ENCODE assay signal across 15 mouse cellular contexts in the genomic region with DNA sequence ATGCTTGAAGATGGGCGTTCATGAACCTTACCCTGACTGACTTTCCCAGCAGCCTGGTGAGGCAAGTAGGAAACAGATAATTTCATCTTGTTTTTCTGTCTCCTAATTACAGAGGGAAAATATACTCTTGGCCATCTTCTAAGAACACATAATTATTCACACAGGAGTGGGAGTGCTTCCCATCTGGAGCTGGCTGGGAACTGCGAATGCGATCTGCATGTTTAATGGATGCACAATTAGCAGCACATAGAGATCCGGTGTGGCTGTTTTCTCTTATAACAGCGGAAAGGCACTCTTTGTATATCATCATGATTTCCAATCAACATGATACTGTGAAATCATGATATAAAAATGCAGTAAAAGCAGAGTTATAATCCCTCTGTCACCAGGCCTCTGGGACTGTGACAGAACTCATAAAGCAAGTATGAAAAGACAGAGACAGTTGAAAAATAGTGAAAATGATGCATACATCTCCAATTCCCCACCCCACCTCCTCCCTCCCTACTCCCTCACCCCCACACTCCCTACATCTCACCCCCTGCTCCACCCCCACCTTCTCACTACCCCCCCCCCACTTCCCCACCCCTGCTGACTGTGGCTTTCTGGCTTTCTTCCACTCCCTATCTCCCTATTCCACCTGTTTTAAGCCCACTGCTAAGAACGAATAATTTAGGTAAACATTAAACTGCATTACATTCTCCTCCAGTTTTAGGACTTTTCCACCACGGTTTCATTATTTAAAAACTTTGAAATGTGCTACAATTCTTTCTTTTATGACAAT. TPM values are rescaled to one million over a fixed set of nuclear protein-coding genes. Genes with fewer than 3 reads are reported as not detected.
DNase-seq lines count a peak whose midpoint lies in the region; ATAC-seq and TF ChIP-seq lines count a peak whose summit lies in the region.
"Had no signal": no experiment of that assay in that cellular context is flagged by ENCODE, and none has a peak within 500 bp of the region (broad histone marks: within the 10 kb centered on the region; RNA-seq: fewer than 3 reads in every experiment).

No protein-coding gene starts in this region.

- no peak overlapping the region for H3K4me2 ChIP-seq in hindbrain, embryonic 14.5 days (replicated peaks)
- H3K4me2 ChIP-seq: limb, embryonic 15.5 days; stomach, embryonic 15.5 days had no signal

- 52% methylated on average over 7 of the region's 7 CpGs for WGBS in hindbrain, embryonic 14.5 days
- WGBS in hindbrain, embryonic 10.5 days, result 81% methylated on average over 7 of the region's 7 CpGs

- no peaks in the 10 kb centered on the region for H3K9me3 ChIP-seq in hindbrain, embryonic 14.5 days (ENCODE audit: control insufficient read depth, low read length)
- no peaks in the 10 kb centered on the region for H3K9me3 ChIP-seq in hindbrain, embryonic 10.5 days
- H3K9me3 ChIP-seq: limb, embryonic 15.5 days; megakaryocyte, embryonic 14.5 days; stomach, embryonic 15.5 days had no signal

- no peak overlapping the region for H3K9ac ChIP-seq in hindbrain, embryonic 14.5 days
- H3K9ac ChIP-seq: limb, embryonic 15.5 days; stomach, embryonic 15.5 days had no signal

- H3K4me3 ChIP-seq in hindbrain, embryonic 14.5 days (replicated peaks; ENCODE audit: low read length), result no peak overlapping the region
- no peak overlapping the region for H3K4me3 ChIP-seq in hindbrain, embryonic 10.5 days
- no peak overlapping the region for H3K4me3 ChIP-seq in gastrocnemius, adult 2 months
- H3K4me3 ChIP-seq: limb, embryonic 15.5 days; megakaryocyte, embryonic 14.5 days; stomach, embryonic 15.5 days had no signal

- peak overlapping the region; percentile 59; the same call in 1 of the 2 replicates for H3K27ac ChIP-seq in hindbrain, embryonic 14.5 days
- no peak overlapping the region for H3K27ac ChIP-seq in hindbrain, embryonic 10.5 days
- no peak overlapping the region for H3K27ac ChIP-seq in gastrocnemius, adult 2 months
- H3K27ac ChIP-seq: limb, embryonic 15.5 days had no signal

- ATAC-seq in hindbrain, embryonic 14.5 days (ENCODE audit: low FRiP score), result peak; percentile 82; the same call in 1 of the 2 replicates

- H3K27me3 ChIP-seq in hindbrain, embryonic 14.5 days (ENCODE audit: control insufficient read depth, insufficient read depth, low read length), result no peaks in the 10 kb centered on the region
- no peaks in the 10 kb centered on the region for H3K27me3 ChIP-seq in hindbrain, embryonic 10.5 days (ENCODE audit: insufficient read depth, poor library complexity, severe bottlenecking)
- H3K27me3 ChIP-seq: limb, embryonic 15.5 days; stomach, embryonic 15.5 days had no signal

- no peak for TF ChIP-seq CTCF in gastrocnemius, adult 2 months (IDR thresholded peaks at IDR 0.05)

- intact Hi-C loops in left cerebral cortex, postnatal 36 days (cut with DNase I), result loop anchor here (5.0 kb wide), 1 partner anchor 149 kb away; no protein-coding TSS in a partner anchor
- intact Hi-C loops in gastrocnemius, adult 2 months (cut with DNase I), result no loop called here

- no peaks in the 10 kb centered on the region for H3K36me3 ChIP-seq in hindbrain, embryonic 14.5 days (replicated peaks; ENCODE audit: control insufficient read depth, insufficient read depth)
- H3K36me3 ChIP-seq in hindbrain, embryonic 10.5 days, result no peaks in the 10 kb centered on the region
- H3K36me3 ChIP-seq: limb, embryonic 15.5 days; stomach, embryonic 15.5 days had no signal

- H3K4me1 ChIP-seq in hindbrain, embryonic 14.5 days (replicated peaks; ENCODE audit: control insufficient read depth, insufficient read depth, low read length), result no peaks in the 10 kb centered on the region; the same call in 1 of the 2 replicates
- no peaks in the 10 kb centered on the region for H3K4me1 ChIP-seq in hindbrain, embryonic 10.5 days (replicated peaks)
- H3K4me1 ChIP-seq: limb, embryonic 15.5 days had no signal

- DNase-seq in hindbrain, embryonic 14.5 days (ENCODE audit: low spot score), result peak; percentile 63
- DNase-seq in hindbrain, embryonic 10.5 days (ENCODE audit: low spot score), result no peak
- DNase-seq in layer of hippocampus, adult 11-12 months (ENCODE audit: low spot score), result peak; percentile 78
- DNase-seq in left cerebral cortex, postnatal 36 days (ENCODE audit: low spot score in 2 of 2), result peak; percentile 54 to 60
- DNase-seq in right cerebral cortex, postnatal 36 days (ENCODE audit: low spot score in 2 of 2), result peak; percentile 68 to 77
- DNase-seq in kidney, postnatal 10 days, result no peak
- DNase-seq in gastrocnemius, adult 2 months, result no peak
- DNase-seq in gastrocnemius, adult 8-10 months (ENCODE audit: low spot score in 2 of 2), result no peak
- DNase-seq: B cell, adult 2 months had no signal

RNA-seq across cellular contexts. Expression of gene Reg4, which starts 10.5 kb away (rescaled TPM):
- not detected in 2 replicates for polyA plus RNA-seq in hindbrain, embryonic 14.5 days (2014; fragmentation: Nextera tagmentation; extraction: Ambion mirVana)
- not detected in 2 replicates for polyA plus RNA-seq in hindbrain, embryonic 10.5 days (2016; fragmentation: Nextera tagmentation; extraction: Ambion mirVana)
- not detected for total RNA-seq in left cerebral cortex, postnatal 36 days (2021)
- total RNA-seq in gastrocnemius, adult 2 months (2021), result not detected
- not detected for total RNA-seq in gastrocnemius, adult 8-10 months (2022)
- total RNA-seq: heart, adult 8-10 months had no signal
- polyA plus RNA-seq: embryonic facial prominence, embryonic 14.5 days; limb, embryonic 15.5 days had no signal

RNA-seq across cellular contexts. Expression of gene Adam30, which starts 51.1 kb away (rescaled TPM):
- not detected in 2 replicates for polyA plus RNA-seq in hindbrain, embryonic 14.5 days (2014; fragmentation: Nextera tagmentation; extraction: Ambion mirVana)
- polyA plus RNA-seq in hindbrain, embryonic 10.5 days (2016; fragmentation: Nextera tagmentation; extraction: Ambion mirVana), result not detected in 2 replicates
- total RNA-seq in left cerebral cortex, postnatal 36 days (2021), result not detected
- not detected for total RNA-seq in gastrocnemius, adult 2 months (2021)
- total RNA-seq in gastrocnemius, adult 8-10 months (2022), result not detected
- total RNA-seq: heart, adult 8-10 months had no signal
- polyA plus RNA-seq: embryonic facial prominence, embryonic 14.5 days; intestine, embryonic 14.5 days; limb, embryonic 15.5 days; stomach, embryonic 15.5 days had no signal

Comparison
In these comparisons a context has a peak if more than half of its experiments do, and no peak if none do; other contexts are left out.
1. DNase-seq: peak in hindbrain, embryonic 14.5 days (single experiment), layer of hippocampus, adult 11-12 months (single experiment), left cerebral cortex, postnatal 36 days (2 of 2) and right cerebral cortex, postnatal 36 days (2 of 2); none in hindbrain, embryonic 10.5 days (single experiment), kidney, postnatal 10 days (single experiment), gastrocnemius, adult 2 months (single experiment) and gastrocnemius, adult 8-10 months (0 of 2).